Mouse (Mus musculus) brain, adult 2 months (tissue): ENCODE measurements around the gene Cdh6.

Source experiments
- DNase-seq: peaks from one replicate; pipeline ENCODE4 v3.0.0; 2011; ENCODE audit warnings: low read depth, low spot score

The Cdh6 gene

GRCm38 (mm10) chr15:13155820-13156219 is 17.7 kb downstream of the Cdh6 start:
- DNase-seq = no peak

GRCm38 (mm10) chr15:13155418-13155817 is 18.1 kb downstream of the Cdh6 start:
- peak; percentile 61 for DNase-seq

- peak; percentile 74 for DNase-seq
These were observed 31.5 kb downstream of the Cdh6 start for GRCm38 (mm10) chr15:13141983-13142382.

- DNase-seq = peak; percentile 63
These were observed 33.8 kb downstream of the Cdh6 start for GRCm38 (mm10) chr15:13139662-13140061.

- DNase-seq = no peak
These were observed 36.3 kb downstream of the Cdh6 start for GRCm38 (mm10) chr15:13137166-13137565.

GRCm38 (mm10) chr15:13134086-13134485 is 39.4 kb downstream of the Cdh6 start:
- peak; percentile 68 for DNase-seq

GRCm38 (mm10) chr15:13133370-13133769 is 40.1 kb downstream of the Cdh6 start:
- DNase-seq = no peak

- no peak for DNase-seq
These were observed 41.0 kb downstream of the Cdh6 start for GRCm38 (mm10) chr15:13132493-13132892.

- DNase-seq = no peak
These were observed 43.2 kb downstream of the Cdh6 start for GRCm38 (mm10) chr15:13130246-13130645.

- no peak for DNase-seq
These were observed 73.1 kb downstream of the Cdh6 start for GRCm38 (mm10) chr15:13100341-13100740.

- peak; percentile 20 for DNase-seq
These were observed 75.6 kb downstream of the Cdh6 start for GRCm38 (mm10) chr15:13097861-13098260.

- DNase-seq = no peak
These were observed 78.1 kb downstream of the Cdh6 start for GRCm38 (mm10) chr15:13095406-13095805.

- DNase-seq = peak; percentile 21
These were observed 78.6 kb downstream of the Cdh6 start for GRCm38 (mm10) chr15:13094881-13095256.

- peak; percentile 46 for DNase-seq
These were observed 79.3 kb downstream of the Cdh6 start for GRCm38 (mm10) chr15:13093954-13094880.

GRCm38 (mm10) chr15:13092064-13092463 is 81.4 kb downstream of the Cdh6 start:
- peak; percentile 40 for DNase-seq

- peak; percentile 58 for DNase-seq
These were observed 84.9 kb downstream of the Cdh6 start for GRCm38 (mm10) chr15:13088504-13089058.

- DNase-seq = no peak
These were observed 88.7 kb downstream of the Cdh6 start for GRCm38 (mm10) chr15:13084746-13085145.

GRCm38 (mm10) chr15:13076908-13077669 is 96.4 kb downstream of the Cdh6 start:
- DNase-seq = no peak

- DNase-seq = no peak
These were observed 99.4 kb downstream of the Cdh6 start for GRCm38 (mm10) chr15:13074047-13074446.

- peak; percentile 7 for DNase-seq
These were observed 105.3 kb downstream of the Cdh6 start for GRCm38 (mm10) chr15:13068213-13068516.

- no peak for DNase-seq
These were observed 105.9 kb downstream of the Cdh6 start for GRCm38 (mm10) chr15:13067429-13068212.

GRCm38 (mm10) chr15:13066765-13067164 is 106.7 kb downstream of the Cdh6 start:
- DNase-seq = no peak
